Mouse (Mus musculus): ENCODE data around the gene Olfr1230. TPM values are rescaled to one million over a fixed set of nuclear protein-coding genes. Genes with fewer than 3 reads are reported as not detected.

The Olfr1230 gene
- not detected in 2 replicates for polyA plus RNA-seq (2015; fragmentation: Nextera tagmentation; extraction: Ambion mirVana)

DNA sequence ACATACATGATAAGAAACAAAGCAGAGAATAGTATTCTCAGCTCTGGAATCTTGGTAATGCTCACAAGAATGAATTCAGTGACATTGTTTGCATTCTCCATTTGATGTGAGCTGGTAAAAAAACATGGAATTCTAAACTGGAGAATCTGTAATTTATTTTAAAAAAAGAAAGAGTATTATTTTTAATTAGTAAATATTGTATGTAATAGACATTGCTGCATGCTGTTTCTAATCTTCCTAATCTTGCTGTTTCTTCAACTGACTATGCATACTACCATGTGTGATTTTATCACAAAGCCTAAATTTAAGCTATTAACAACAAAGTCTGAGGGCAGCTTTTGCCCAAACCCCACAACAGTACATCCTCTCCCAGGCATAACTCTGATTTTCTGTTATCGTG is at the start of gene Olfr1230:
Gene Olfr1230, minus strand, starts transcription at position 101 of the 400 bp plus-strand sequence.
- 80% methylated on average over 1 of the region's 1 CpGs for WGBS
- H3K27ac ChIP-seq, result no peak within 1 kb of the TSS
- no peaks in the 10 kb centered on the region for H3K36me3 ChIP-seq
- H3K4me1 ChIP-seq, result no peaks in the 10 kb centered on the region
- no peak for ATAC-seq (ENCODE audit: insufficient read depth, low FRiP score, low read depth)
- no peaks in the 10 kb centered on the region for H3K9me3 ChIP-seq
- H3K9ac ChIP-seq, result no peak within 1 kb of the TSS
- no peak within 1 kb of the TSS for H3K4me2 ChIP-seq
- no peaks in the 10 kb centered on the region for H3K27me3 ChIP-seq (replicated peaks)
- H3K4me3 ChIP-seq (replicated peaks), result no peak within 1 kb of the TSS

DNA sequence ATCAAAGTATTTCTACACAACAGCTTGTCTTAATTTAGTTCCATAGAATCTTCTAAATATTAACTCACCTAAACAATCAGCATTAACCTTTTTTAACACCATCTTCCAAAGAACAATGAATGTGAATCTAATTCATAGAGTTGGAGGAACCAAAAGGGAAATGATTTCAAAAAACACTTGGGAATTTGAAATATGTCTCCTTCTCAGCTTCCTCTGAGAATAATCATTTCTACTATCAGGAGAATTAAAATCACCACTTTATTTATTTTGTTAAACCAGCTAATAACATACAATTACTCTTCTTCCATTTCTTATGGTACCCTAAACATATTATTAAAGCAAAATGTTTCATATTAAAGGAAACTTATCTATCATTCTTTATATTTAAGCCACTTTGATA is 45.2 kb upstream of the Olfr1230 start, which contains the start of gene Olfr1233:
Gene Olfr1233, minus strand, starts transcription at position 101 of the 400 bp plus-strand sequence.
- no peak for ATAC-seq (ENCODE audit: insufficient read depth, low FRiP score, low read depth)
- Histone ChIP-seq H3K27ac (no peak within 1 kb of the TSS), H3K4me3 (replicated peaks) (no peak within 1 kb of the TSS)

DNA sequence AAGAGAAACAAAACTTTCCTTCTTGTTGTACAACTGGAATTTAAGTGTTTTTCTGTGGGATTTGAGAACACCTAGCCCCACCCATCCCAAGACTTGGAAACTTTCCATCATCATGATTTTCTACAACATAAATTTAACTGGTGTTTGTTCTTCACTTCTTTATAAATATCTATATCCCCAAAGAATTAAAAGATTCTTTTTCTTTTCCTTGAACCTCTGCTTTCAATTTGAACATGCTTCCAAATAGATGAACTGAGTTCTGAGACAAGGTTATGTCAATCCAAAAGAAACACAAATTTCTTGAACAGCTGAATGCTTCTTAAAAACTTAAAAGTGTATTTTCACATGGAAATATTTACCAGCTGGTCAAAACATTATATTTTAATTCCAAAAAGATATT is 32.5 kb upstream of the Olfr1230 start, which contains the start of gene Olfr1232:
Gene Olfr1232, minus strand, starts transcription at position 101 of the 400 bp plus-strand sequence.
- Histone ChIP-seq H3K36me3 (no peaks in the 10 kb centered on the region), H3K9me3 (no peaks in the 10 kb centered on the region), H3K4me1 (no peaks in the 10 kb centered on the region)

More for the DNA sequence above, 45.2 kb upstream of the Olfr1230 start, which contains the start of gene Olfr1233:
- Histone ChIP-seq H3K4me1 (no peaks in the 10 kb centered on the region), H3K9ac (no peak within 1 kb of the TSS), H3K36me3 (no peaks in the 10 kb centered on the region), H3K27me3 (replicated peaks) (no peaks in the 10 kb centered on the region), H3K4me2 (no peak within 1 kb of the TSS), H3K9me3 (no peaks in the 10 kb centered on the region)

DNA sequence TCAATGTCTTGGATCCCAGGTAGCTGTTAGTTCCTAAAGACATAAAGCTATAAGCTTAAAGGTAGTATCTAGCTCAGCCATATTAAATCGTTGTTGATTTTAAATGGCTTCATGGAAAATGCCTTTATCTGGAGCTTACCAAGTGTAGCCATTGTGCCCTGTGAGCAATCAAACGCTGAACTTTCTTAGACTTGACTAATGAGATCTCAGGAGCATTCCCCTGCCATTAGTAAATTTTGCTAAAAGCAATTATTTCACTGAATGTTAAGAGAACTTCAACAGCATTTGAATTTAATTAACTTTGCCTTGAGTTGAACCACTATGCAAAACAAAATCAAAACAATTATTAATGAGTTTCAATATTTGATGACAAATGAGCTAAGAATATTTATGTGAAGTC is 9.9 kb upstream of the Olfr1230 start, which contains the start of gene Olfr1231:
Gene Olfr1231, minus strand, starts transcription at position 101 of the 400 bp plus-strand sequence.
- ATAC-seq (ENCODE audit: insufficient read depth, low FRiP score, low read depth), result no peak
- no peaks in the 10 kb centered on the region for H3K36me3 ChIP-seq
- no peaks in the 10 kb centered on the region for H3K4me1 ChIP-seq
- no peaks in the 10 kb centered on the region for H3K9me3 ChIP-seq
- H3K27ac ChIP-seq, result no peak within 1 kb of the TSS
- no peak within 1 kb of the TSS for H3K4me3 ChIP-seq (replicated peaks)
- H3K4me2 ChIP-seq, result no peak within 1 kb of the TSS
- H3K27me3 ChIP-seq (replicated peaks), result no peaks in the 10 kb centered on the region
- H3K9ac ChIP-seq, result no peak within 1 kb of the TSS
- WGBS, result 74% methylated on average over 2 of the region's 2 CpGs

More for the DNA sequence above, 32.5 kb upstream of the Olfr1230 start, which contains the start of gene Olfr1232:
- Histone ChIP-seq H3K27ac (no peak within 1 kb of the TSS), H3K9ac (no peak within 1 kb of the TSS), H3K4me2 (no peak within 1 kb of the TSS), H3K27me3 (replicated peaks) (no peaks in the 10 kb centered on the region), H3K4me3 (replicated peaks) (no peak within 1 kb of the TSS)
- ATAC-seq (ENCODE audit: insufficient read depth, low FRiP score, low read depth), result no peak

DNA sequence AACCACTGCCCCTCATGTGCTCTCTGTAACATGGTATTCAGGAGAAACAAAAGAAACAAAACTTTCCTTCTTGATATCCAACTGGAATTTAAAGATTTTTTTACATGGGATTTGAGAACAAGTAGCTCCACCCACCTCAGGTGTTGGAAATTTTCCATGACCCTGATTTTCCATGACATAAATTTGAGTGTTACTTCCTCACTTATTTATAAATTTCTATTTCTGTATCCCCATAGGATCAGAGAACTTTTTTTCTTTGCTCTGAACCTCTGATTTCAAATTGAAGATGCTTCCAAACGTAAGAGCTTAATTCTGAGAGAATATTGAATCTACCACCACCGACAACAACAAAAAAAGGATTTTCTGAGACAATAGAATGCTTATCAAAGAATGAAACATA is 9.2 kb downstream of the Olfr1230 start, which contains the start of gene Olfr1229:
Gene Olfr1229, minus strand, starts transcription at position 101 of the 400 bp plus-strand sequence.
- no peak within 1 kb of the TSS for H3K4me2 ChIP-seq
- WGBS, result 69% methylated on average over 2 of the region's 2 CpGs
- H3K36me3 ChIP-seq, result no peaks in the 10 kb centered on the region
- no peak within 1 kb of the TSS for H3K9ac ChIP-seq
- no peaks in the 10 kb centered on the region for H3K4me1 ChIP-seq
- H3K27me3 ChIP-seq (replicated peaks), result no peaks in the 10 kb centered on the region
- H3K27ac ChIP-seq, result no peak within 1 kb of the TSS
- ATAC-seq (ENCODE audit: insufficient read depth, low FRiP score, low read depth), result no peak
- H3K9me3 ChIP-seq, result no peaks in the 10 kb centered on the region
- H3K4me3 ChIP-seq (replicated peaks), result no peak within 1 kb of the TSS

DNA sequence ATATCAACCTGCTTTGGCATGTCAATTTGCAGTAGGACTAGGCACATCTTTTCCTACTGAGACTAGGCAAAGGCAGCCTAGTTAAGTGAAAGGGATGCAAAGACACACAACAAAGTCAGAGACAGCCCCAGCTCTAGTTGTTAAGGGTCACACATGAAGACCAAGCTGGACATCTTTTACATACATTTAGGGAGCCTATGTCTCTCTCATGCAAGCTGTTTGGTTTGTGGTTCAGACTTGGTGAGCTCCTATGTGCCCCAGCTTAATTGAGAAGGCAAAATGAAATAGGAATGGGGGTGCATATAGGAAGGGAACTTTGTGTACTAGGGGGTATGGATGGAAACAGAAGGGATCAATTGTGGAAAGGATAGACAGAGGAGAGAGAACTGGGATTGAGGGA is 43.1 kb downstream of the Olfr1230 start, which contains the start of gene Olfr1228:
Gene Olfr1228, minus strand, starts transcription at position 101 of the 400 bp plus-strand sequence.
- Histone ChIP-seq H3K27me3 (replicated peaks) (no peaks in the 10 kb centered on the region), H3K4me2 (no peak within 1 kb of the TSS), H3K36me3 (no peaks in the 10 kb centered on the region), H3K4me1 (no peaks in the 10 kb centered on the region), H3K4me3 (replicated peaks) (no peak within 1 kb of the TSS), H3K9ac (no peak within 1 kb of the TSS), H3K27ac (no peak within 1 kb of the TSS), H3K9me3 (no peaks in the 10 kb centered on the region)
- no peak for ATAC-seq (ENCODE audit: insufficient read depth, low FRiP score, low read depth)

Other genes with a start within 250 kb of the Olfr1230 start
- not detected in 2 replicates for gene Olfr1218, start 236.1 kb downstream of the Olfr1230 start, polyA plus RNA-seq (2015; fragmentation: Nextera tagmentation; extraction: Ambion mirVana)
- not detected in 2 replicates for gene Olfr1219, start 213.8 kb downstream of the Olfr1230 start, polyA plus RNA-seq (2015; fragmentation: Nextera tagmentation; extraction: Ambion mirVana)
- gene Olfr1220, start 190.4 kb downstream of the Olfr1230 start, polyA plus RNA-seq (2015; fragmentation: Nextera tagmentation; extraction: Ambion mirVana), result not detected in 2 replicates
- gene Olfr1221, start 180.0 kb downstream of the Olfr1230 start, polyA plus RNA-seq (2015; fragmentation: Nextera tagmentation; extraction: Ambion mirVana), result not detected in 2 replicates
- gene Olfr1222, start 164.2 kb downstream of the Olfr1230 start, polyA plus RNA-seq (2015; fragmentation: Nextera tagmentation; extraction: Ambion mirVana), result not detected in 2 replicates
- gene Olfr1223, start 145.7 kb downstream of the Olfr1230 start, polyA plus RNA-seq (2015; fragmentation: Nextera tagmentation; extraction: Ambion mirVana), result not detected in 2 replicates
- not detected in 2 replicates for gene Olfr1224-ps1, start 133.2 kb downstream of the Olfr1230 start, polyA plus RNA-seq (2015; fragmentation: Nextera tagmentation; extraction: Ambion mirVana)
- gene Olfr1225, start 122.6 kb downstream of the Olfr1230 start, polyA plus RNA-seq (2015; fragmentation: Nextera tagmentation; extraction: Ambion mirVana), result not detected in 2 replicates
- gene Olfr1226, start 97.2 kb downstream of the Olfr1230 start, polyA plus RNA-seq (2015; fragmentation: Nextera tagmentation; extraction: Ambion mirVana), result not detected in 2 replicates
- gene Olfr1228, start 43.2 kb downstream of the Olfr1230 start, polyA plus RNA-seq (2015; fragmentation: Nextera tagmentation; extraction: Ambion mirVana), result not detected in 2 replicates
- gene Olfr1229, start 9.3 kb downstream of the Olfr1230 start, polyA plus RNA-seq (2015; fragmentation: Nextera tagmentation; extraction: Ambion mirVana), result not detected in 2 replicates
- gene Olfr1231, start 9.8 kb upstream of the Olfr1230 start, polyA plus RNA-seq (2015; fragmentation: Nextera tagmentation; extraction: Ambion mirVana), result not detected in 2 replicates
- not detected in 2 replicates for gene Olfr1232, start 32.4 kb upstream of the Olfr1230 start, polyA plus RNA-seq (2015; fragmentation: Nextera tagmentation; extraction: Ambion mirVana)
- gene Olfr1233, start 45.1 kb upstream of the Olfr1230 start, polyA plus RNA-seq (2015; fragmentation: Nextera tagmentation; extraction: Ambion mirVana), result not detected in 2 replicates
- gene Olfr1234, start 67.6 kb upstream of the Olfr1230 start, polyA plus RNA-seq (2015; fragmentation: Nextera tagmentation; extraction: Ambion mirVana), result not detected in 2 replicates
- not detected in 2 replicates for gene Olfr1238, start 112.4 kb upstream of the Olfr1230 start, polyA plus RNA-seq (2015; fragmentation: Nextera tagmentation; extraction: Ambion mirVana)
- not detected in 2 replicates for gene Olfr1239, start 123.1 kb upstream of the Olfr1230 start, polyA plus RNA-seq (2015; fragmentation: Nextera tagmentation; extraction: Ambion mirVana)
- not detected in 2 replicates for gene Olfr1240, start 145.7 kb upstream of the Olfr1230 start, polyA plus RNA-seq (2015; fragmentation: Nextera tagmentation; extraction: Ambion mirVana)
- gene Olfr1241, start 189.9 kb upstream of the Olfr1230 start, polyA plus RNA-seq (2015; fragmentation: Nextera tagmentation; extraction: Ambion mirVana), result not detected in 2 replicates
- gene Olfr1242, start 201.1 kb upstream of the Olfr1230 start, polyA plus RNA-seq (2015; fragmentation: Nextera tagmentation; extraction: Ambion mirVana), result not detected in 2 replicates
- not detected in 2 replicates for gene Olfr1243, start 234.2 kb upstream of the Olfr1230 start, polyA plus RNA-seq (2015; fragmentation: Nextera tagmentation; extraction: Ambion mirVana)

All from stomach, embryonic 15.5 days (tissue).